Mouse (Mus musculus) hindbrain, embryonic 11.5 days (tissue): ENCODE measurements around the gene Arl13a. TPM values are rescaled to one million over a fixed set of nuclear protein-coding genes. Genes with fewer than 3 reads are reported as not detected.
"Not testable (repeated sequence)": the region's sequence is repeated elsewhere in the genome, so short reads cannot be mapped to it uniquely, and the experiment has no call there.

Experiments
- ATAC-seq: fragments of 200-750 bp; cut with Nextera tagmentation; 2 replicates; pipeline ENCODE4 v1.8.0; 2017; ENCODE audit warnings: mild to moderate bottlenecking, moderate TSS enrichment, moderate library complexity; ENCODE audit not compliant: low FRiP score
- DNase-seq: peaks from one replicate; pipeline ENCODE4 v3.0.0-alpha.2; 2015; ENCODE audit warnings: low spot score
- H3K27ac ChIP-seq: fragments of 300-500 bp; sonication (generic); 2 replicates; pipeline ENCODE4 v1.5.1; 2014; ENCODE audit warnings: mild to moderate bottlenecking, low read depth, low read length
- H3K27me3 ChIP-seq: fragments of 300-500 bp; sonication (generic); 2 replicates; pipeline ENCODE4 v1.6.1; 2014; ENCODE audit warnings: mild to moderate bottlenecking, low read length, moderate library complexity, mixed read lengths; ENCODE audit not compliant: control insufficient read depth, insufficient read depth
- H3K36me3 ChIP-seq: fragments of 300-500 bp; sonication (generic); 2 replicates; pipeline ENCODE4 v1.6.1; 2014; ENCODE audit warnings: mild to moderate bottlenecking, low read length, moderate library complexity, mixed read lengths; ENCODE audit not compliant: control insufficient read depth, insufficient read depth
- H3K4me1 ChIP-seq: fragments of 300-500 bp; sonication (generic); replicated peaks from 2 replicates; pipeline ENCODE4 v1.6.1; 2014; ENCODE audit warnings: low read length, mixed read lengths; ENCODE audit not compliant: control insufficient read depth, insufficient read depth
- H3K4me2 ChIP-seq: fragments of 300-500 bp; sonication (generic); replicated peaks from 2 replicates; pipeline ENCODE4 v1.6.1; 2014; ENCODE audit warnings: mild to moderate bottlenecking, low read depth, low read length
- H3K4me3 ChIP-seq: fragments of 300-500 bp; sonication (generic); 2 replicates; pipeline ENCODE4 v1.5.1; 2014; ENCODE audit warnings: low read depth, low read length
- H3K9ac ChIP-seq: fragments of 300-500 bp; sonication (generic); 2 replicates; pipeline ENCODE4 v1.6.1; 2014; ENCODE audit warnings: low read depth, low read length
- H3K9me3 ChIP-seq: fragments of 300-500 bp; sonication (generic); 2 replicates; pipeline ENCODE4 v1.6.1; 2016; ENCODE audit warnings: low read length; ENCODE audit not compliant: control insufficient read depth
- WGBS: fragments of 180-500 bp; shearing (Covaris S2); extraction: QIAGEN DNeasy Blood & Tissue Kit; methylation state at CpG from one replicate; pipeline ENCODE4 v1.1.7; 2014; 5-methylcytosine and 5-hydroxymethylcytosine counted together
- polyA plus RNA-seq: library from polyadenylated mRNA; unstranded; fragments of >200 nt; fragmentation: Nextera tagmentation; extraction: Ambion mirVana; gene quantifications from 2 replicates; pipeline ENCODE4 v1.2.1, GENCODE M21; 2014

Arl13a gene
- polyA plus RNA-seq = not detected in 2 replicates

DNA sequence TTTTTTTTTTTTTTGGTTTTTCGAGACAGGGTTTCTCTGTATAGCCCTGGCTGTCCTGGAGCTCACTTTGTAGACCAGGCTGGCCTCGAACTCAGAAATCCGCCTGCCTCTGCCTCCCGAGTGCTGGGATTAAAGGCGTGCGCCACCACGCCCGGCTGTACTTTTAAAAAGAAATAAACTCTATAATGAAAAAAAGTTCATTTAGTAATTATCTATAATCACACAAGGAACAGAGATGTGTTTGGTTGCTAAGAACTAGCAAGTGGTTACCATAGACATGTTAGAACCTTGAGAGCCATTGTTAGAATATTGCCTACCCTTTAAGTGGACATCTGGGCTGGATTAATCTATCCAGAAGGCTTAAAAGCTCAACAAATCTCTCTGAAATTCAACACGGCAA, at the start of gene Arl13a:
Gene Arl13a (plus strand): TSS at position 301 of the 400 bp plus-strand sequence.
- not testable (repeated sequence) for H3K4me2 ChIP-seq, H3K9ac ChIP-seq, DNase-seq, H3K27ac ChIP-seq, H3K36me3 ChIP-seq, H3K4me1 ChIP-seq, H3K27me3 ChIP-seq, H3K9me3 ChIP-seq, H3K4me3 ChIP-seq, ATAC-seq
- WGBS = 97% methylated on average over 8 of the region's 9 CpGs

DNA sequence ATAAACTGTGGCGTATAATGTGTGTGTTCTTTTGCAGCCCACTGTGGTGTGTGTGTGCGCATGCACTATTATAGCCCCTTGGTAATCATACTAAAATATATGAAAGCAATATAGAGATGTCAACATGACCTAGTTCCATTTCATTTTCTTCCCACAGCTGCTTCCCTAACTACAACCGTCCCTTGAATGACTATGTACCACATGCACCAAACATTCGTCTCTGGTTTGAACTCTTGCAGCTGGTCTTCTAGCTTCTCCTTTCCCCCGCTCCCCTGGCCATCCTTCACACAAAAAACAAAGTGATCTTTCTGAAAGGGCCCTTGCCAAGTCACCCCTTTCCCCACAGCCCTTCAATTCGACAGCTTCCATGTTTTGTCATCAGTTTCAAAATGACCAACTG, 47.3 kb upstream of the Arl13a start:
- H3K4me1 ChIP-seq = no peaks in the 10 kb centered on the region
- H3K27me3 ChIP-seq = no peaks in the 10 kb centered on the region; the same call in 1 of the 2 replicates
- DNase-seq (no peak), ATAC-seq (no peak)
- no peak overlapping the region for H3K4me3 ChIP-seq
- no peaks in the 10 kb centered on the region for H3K36me3 ChIP-seq
- WGBS = 91% methylated on average over 6 of the region's 6 CpGs
- H3K27ac ChIP-seq = no peak overlapping the region
- H3K9ac ChIP-seq = no peak overlapping the region
- no peaks in the 10 kb centered on the region for H3K9me3 ChIP-seq
- H3K4me2 ChIP-seq = no peak overlapping the region

DNA sequence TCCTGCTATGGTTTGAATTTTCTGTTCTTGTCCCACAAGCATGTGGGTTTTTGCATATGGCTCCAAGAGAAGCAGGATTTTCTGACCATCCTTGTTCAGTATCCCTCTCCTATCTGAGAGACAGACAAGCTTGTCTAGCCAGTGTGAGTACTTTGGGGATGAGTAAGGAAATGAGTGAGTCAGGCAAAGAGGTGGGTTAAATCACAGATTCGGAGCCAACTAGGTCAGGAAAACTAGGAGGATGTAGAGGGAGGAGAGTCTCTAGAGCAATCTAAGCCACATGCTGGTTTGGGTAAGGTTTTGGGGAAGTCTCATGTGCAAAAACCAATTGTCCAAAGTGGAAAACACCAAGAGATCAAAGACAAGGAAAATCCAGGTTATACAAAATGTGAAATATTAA, 45.8 kb upstream of the Arl13a start:
- Histone ChIP-seq H3K4me1 (no peaks in the 10 kb centered on the region), H3K9me3 (no peaks in the 10 kb centered on the region), H3K27ac (no peak overlapping the region), H3K4me3 (no peak overlapping the region), H3K27me3 (no peaks in the 10 kb centered on the region; the same call in 1 of the 2 replicates), H3K36me3 (no peaks in the 10 kb centered on the region), H3K9ac (no peak overlapping the region), H3K4me2 (no peak overlapping the region)
- ATAC-seq (no peak), DNase-seq (no peak)
- 94% methylated on average over 1 of the region's 1 CpGs for WGBS

DNA sequence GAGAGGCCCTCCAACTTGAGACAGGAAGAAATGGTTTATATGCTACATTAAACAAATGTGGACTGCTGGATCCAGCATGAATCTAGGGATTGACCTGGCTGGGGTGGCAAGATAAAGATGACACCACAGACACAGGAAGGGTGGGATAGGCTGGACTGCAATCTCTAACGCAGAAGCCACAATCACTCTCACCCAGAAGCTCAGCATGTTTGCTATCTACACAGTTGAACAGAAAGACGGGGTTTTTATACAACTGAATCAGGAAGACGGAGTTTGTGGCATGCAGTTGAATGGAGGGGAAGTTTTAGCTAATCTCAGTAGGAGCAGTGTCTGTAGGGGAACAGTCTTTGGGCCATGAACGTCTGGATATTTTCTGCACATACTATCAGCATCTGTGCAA, 45.3 kb upstream of the Arl13a start:
- Histone ChIP-seq H3K4me3 (no peak overlapping the region), H3K27ac (no peak overlapping the region), H3K4me1 (no peaks in the 10 kb centered on the region), H3K27me3 (no peaks in the 10 kb centered on the region; the same call in 1 of the 2 replicates), H3K9me3 (no peaks in the 10 kb centered on the region), H3K9ac (no peak overlapping the region), H3K4me2 (no peak overlapping the region), H3K36me3 (no peaks in the 10 kb centered on the region)
- ATAC-seq (no peak), DNase-seq (no peak)
- WGBS = 86% methylated on average over 4 of the region's 4 CpGs

DNA sequence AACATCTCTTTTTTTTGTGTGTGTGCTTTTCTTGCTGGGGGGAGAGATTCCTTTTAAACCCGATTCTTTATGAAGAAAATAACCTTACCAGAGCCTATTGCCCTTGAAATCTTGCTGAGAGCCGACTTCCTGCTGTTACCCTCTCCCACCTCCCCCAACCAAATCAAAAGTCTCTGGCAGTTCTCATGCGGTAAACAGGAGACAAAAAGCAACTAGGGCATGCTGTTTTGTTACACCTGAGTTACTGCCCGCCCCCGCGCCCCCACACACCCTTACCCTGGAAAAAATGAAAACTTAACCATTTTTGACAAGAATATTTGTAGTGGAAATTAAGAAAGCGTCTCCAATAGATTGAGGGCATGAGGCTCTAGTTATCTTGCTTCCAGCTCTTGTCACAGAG, 29.1 kb upstream of the Arl13a start:
- Histone ChIP-seq H3K36me3 (no peaks in the 10 kb centered on the region), H3K27ac (no peak overlapping the region), H3K27me3 (0 out of 2 replicates have a peak, but pooled peaks cover 4% of the 10 kb centered on the region), H3K9ac (no peak overlapping the region), H3K4me1 (no peaks in the 10 kb centered on the region), H3K4me2 (no peak overlapping the region), H3K4me3 (no peak overlapping the region), H3K9me3 (no peaks in the 10 kb centered on the region)
- 43% methylated on average over 7 of the region's 7 CpGs for WGBS
- no peak for ATAC-seq
- DNase-seq = no peak

DNA sequence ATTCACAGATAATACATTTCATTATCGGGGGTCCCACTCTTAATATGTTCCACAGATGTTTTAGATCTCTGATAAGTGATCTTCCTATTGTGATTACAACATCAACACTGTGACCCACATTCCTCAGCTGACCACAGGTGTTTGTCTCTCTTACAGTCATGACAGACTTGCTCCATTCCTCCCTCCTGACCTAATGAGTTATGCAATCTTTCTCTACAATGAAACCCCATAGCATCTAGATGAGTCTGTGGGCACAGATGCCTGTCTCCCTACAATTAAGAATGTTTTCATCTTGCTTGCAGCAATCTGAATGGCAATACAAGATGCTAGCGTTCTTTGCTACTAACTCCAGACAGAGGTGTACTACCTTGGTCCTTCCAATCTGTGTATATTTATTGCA, 26.9 kb upstream of the Arl13a start:
- Histone ChIP-seq H3K27me3 (0 out of 2 replicates have a peak, but pooled peaks cover 4% of the 10 kb centered on the region), H3K4me1 (no peaks in the 10 kb centered on the region), H3K4me2 (no peak overlapping the region), H3K9me3 (no peaks in the 10 kb centered on the region), H3K27ac (no peak overlapping the region), H3K9ac (no peak overlapping the region), H3K4me3 (no peak overlapping the region), H3K36me3 (no peaks in the 10 kb centered on the region)
- no peak for ATAC-seq
- no peak for DNase-seq
- 80% methylated on average over 2 of the region's 2 CpGs for WGBS

DNA sequence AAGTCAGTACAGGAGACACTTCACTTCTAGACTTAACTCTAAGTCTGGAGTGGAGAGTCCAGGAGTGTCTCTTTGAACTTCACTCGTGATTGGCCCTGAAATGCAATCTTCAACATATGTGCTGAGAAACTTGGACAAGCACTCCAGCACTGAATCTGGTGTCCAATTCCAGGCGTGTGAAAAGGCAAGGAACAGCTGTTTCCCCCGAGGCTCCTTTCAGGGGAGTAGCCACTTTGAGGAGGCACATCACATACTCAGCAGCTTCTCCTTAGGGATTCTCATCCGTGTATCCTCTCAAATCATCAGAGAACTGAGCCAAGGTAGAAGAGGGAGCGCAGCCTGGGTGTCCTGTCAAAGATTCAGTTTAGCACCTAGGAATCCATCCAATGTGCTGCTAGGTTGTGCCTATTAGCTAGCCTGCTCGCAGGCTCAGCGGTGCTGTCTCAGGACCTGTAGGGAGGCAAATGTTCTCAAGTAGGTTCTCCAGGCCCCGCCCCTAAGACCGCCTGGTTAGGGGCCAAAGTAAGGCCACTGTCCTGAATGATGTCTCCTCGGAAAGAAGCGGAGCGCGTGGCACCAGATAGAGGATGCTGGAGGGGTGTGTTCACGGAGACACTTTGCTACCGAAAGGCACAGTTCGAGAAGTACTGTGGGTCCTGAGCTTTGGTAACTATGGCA, 25.1 kb upstream of the Arl13a start, which contains the start of gene Xkrx:
Gene Xkrx (minus strand): TSS at position 34 of the 678 bp plus-strand sequence.
- H3K4me2 ChIP-seq = peak within 1 kb of the TSS; percentile 17
- H3K9me3 ChIP-seq = no peaks in the 10 kb centered on the region
- DNase-seq (peak; percentile 1), ATAC-seq (no peak)
- H3K27me3 ChIP-seq = 0 out of 2 replicates have a peak, but pooled peaks cover 4% of the 10 kb centered on the region
- H3K9ac ChIP-seq = no peak within 1 kb of the TSS
- H3K4me1 ChIP-seq = no peaks in the 10 kb centered on the region
- H3K27ac ChIP-seq = no peak within 1 kb of the TSS
- WGBS = 29% methylated on average over 16 of the region's 16 CpGs
- H3K36me3 ChIP-seq = no peaks in the 10 kb centered on the region
- peak within 1 kb of the TSS; percentile 13; the same call in 1 of the 2 replicates for H3K4me3 ChIP-seq

DNA sequence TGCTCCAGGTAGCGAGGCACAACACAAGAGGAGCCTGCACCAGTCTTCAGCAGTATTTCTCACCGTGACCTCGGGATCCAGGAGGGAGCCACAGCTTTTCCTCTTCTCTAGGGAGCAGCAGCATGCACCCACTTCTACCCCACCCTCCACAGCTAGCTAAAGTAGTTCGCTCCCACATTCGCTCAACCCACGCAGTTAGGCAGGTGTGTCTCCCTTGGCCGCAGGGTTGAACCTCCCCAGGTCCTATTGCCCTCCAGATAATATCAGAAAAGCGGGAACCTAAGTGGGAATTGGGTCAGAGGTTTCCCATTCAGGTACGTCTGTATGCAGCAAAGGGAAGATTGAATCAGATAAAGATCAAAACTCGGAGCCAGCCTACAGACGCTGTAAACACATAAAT, 24.5 kb upstream of the Arl13a start:
- no peak for ATAC-seq
- WGBS = 18% methylated on average over 11 of the region's 11 CpGs
- Histone ChIP-seq H3K36me3 (no peaks in the 10 kb centered on the region), H3K4me1 (no peaks in the 10 kb centered on the region), H3K27me3 (0 out of 2 replicates have a peak, but pooled peaks cover 4% of the 10 kb centered on the region), H3K27ac (no peak overlapping the region), H3K4me2 (peak overlapping the region; percentile 17), H3K4me3 (peak overlapping the region; percentile 13; the same call in 1 of the 2 replicates), H3K9ac (no peak overlapping the region), H3K9me3 (no peaks in the 10 kb centered on the region)
- DNase-seq = peak; percentile 2

DNA sequence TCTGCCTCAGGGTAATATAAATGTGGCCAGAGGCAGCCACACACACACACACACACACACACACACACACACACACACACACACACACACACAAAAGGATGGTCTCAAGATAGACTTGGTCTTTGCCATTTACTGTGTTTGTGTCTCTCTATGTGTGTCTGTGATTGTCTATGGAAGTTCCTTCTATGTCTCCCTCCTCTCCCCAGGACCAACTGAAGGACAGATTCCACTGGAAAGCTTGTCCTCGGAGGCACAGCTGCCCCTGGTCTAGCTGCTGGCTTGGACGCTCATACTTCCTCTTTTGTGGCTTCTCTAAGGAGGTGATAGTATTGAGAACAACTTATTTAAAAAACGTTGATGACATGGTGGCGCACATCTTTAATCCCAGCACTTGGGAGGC, 23.8 kb upstream of the Arl13a start:
- Histone ChIP-seq H3K9me3 (no peaks in the 10 kb centered on the region), H3K36me3 (no peaks in the 10 kb centered on the region), H3K27me3 (0 out of 2 replicates have a peak, but pooled peaks cover 4% of the 10 kb centered on the region), H3K4me1 (no peaks in the 10 kb centered on the region), H3K4me3 (no peak overlapping the region), H3K4me2 (no peak overlapping the region), H3K9ac (no peak overlapping the region), H3K27ac (no peak overlapping the region)
- 54% methylated on average over 4 of the region's 4 CpGs for WGBS
- DNase-seq (no peak), ATAC-seq (no peak)
